Mouse (Mus musculus): ENCODE measurements at regions not wholly inside any gene's neighbourhood (a gene's known extent, or its start where the extent isn't known, plus 50 kb on each side); places are given as distances from the start of the nearest gene placed in this dataset.
"Not testable (repeated sequence)": the region's sequence is repeated elsewhere in the genome, so short reads cannot be mapped to it uniquely, and the experiment has no call there.

- H3K4me2 ChIP-seq: no peak overlapping the region
- no peak for ATAC-seq (replicated peaks; ENCODE audit: insufficient number of reproducible peaks, low FRiP score, low TSS enrichment)
- H3K9me3 ChIP-seq (replicated peaks; ENCODE audit: control insufficient read depth, low read length): no peaks in the 10 kb centered on the region
- no peaks in the 10 kb centered on the region for H3K27me3 ChIP-seq (ENCODE audit: control insufficient read depth, insufficient read depth, low read length)
- H3K27ac ChIP-seq (ENCODE audit: low read depth, low read length): no peak overlapping the region
- no peaks in the 10 kb centered on the region for H3K36me3 ChIP-seq (ENCODE audit: control insufficient read depth, insufficient read depth, low read length)
- H3K4me3 ChIP-seq (ENCODE audit: low read depth, low read length): no peak overlapping the region
- no peak overlapping the region for H3K9ac ChIP-seq (ENCODE audit: low read depth, low read length)
- H3K4me1 ChIP-seq (ENCODE audit: control insufficient read depth, insufficient read depth, low read length): no peaks in the 10 kb centered on the region
- WGBS (ENCODE audit: insufficient replicate concordance): 65% methylated on average over 8 of the region's 8 CpGs
These were observed 55.9 kb upstream of the Inpp4b start for GRCm38 (mm10) chr8:81286280-81287034.

GRCm38 (mm10) chr8:81260089-81260488 lies 82.3 kb upstream of the Inpp4b start:
- Histone ChIP-seq H3K27ac (ENCODE audit: low read depth, low read length) (no peak overlapping the region), H3K9me3 (replicated peaks; ENCODE audit: control insufficient read depth, low read length) (no peaks in the 10 kb centered on the region), H3K9ac (ENCODE audit: low read depth, low read length) (no peak overlapping the region), H3K4me1 (ENCODE audit: control insufficient read depth, insufficient read depth, low read length) (no peaks in the 10 kb centered on the region), H3K4me2 (no peak overlapping the region), H3K27me3 (ENCODE audit: control insufficient read depth, insufficient read depth, low read length) (no peaks in the 10 kb centered on the region), H3K4me3 (ENCODE audit: low read depth, low read length) (no peak overlapping the region), H3K36me3 (ENCODE audit: control insufficient read depth, insufficient read depth, low read length) (no peaks in the 10 kb centered on the region)
- no peak for ATAC-seq (replicated peaks; ENCODE audit: insufficient number of reproducible peaks, low FRiP score, low TSS enrichment)
- WGBS (ENCODE audit: insufficient replicate concordance): 70% methylated on average over 2 of the region's 2 CpGs

GRCm38 (mm10) chr8:81223872-81224271 lies 118.5 kb upstream of the Inpp4b start:
- 76% methylated on average over 3 of the region's 3 CpGs for WGBS (ENCODE audit: insufficient replicate concordance)
- Histone ChIP-seq H3K9me3 (replicated peaks; ENCODE audit: control insufficient read depth, low read length) (no peaks in the 10 kb centered on the region), H3K4me1 (ENCODE audit: control insufficient read depth, insufficient read depth, low read length) (no peaks in the 10 kb centered on the region), H3K4me2 (no peak overlapping the region), H3K9ac (ENCODE audit: low read depth, low read length) (no peak overlapping the region), H3K4me3 (ENCODE audit: low read depth, low read length) (no peak overlapping the region), H3K36me3 (ENCODE audit: control insufficient read depth, insufficient read depth, low read length) (no peaks in the 10 kb centered on the region), H3K27me3 (ENCODE audit: control insufficient read depth, insufficient read depth, low read length) (no peaks in the 10 kb centered on the region), H3K27ac (ENCODE audit: low read depth, low read length) (no peak overlapping the region)
- ATAC-seq (replicated peaks; ENCODE audit: insufficient number of reproducible peaks, low FRiP score, low TSS enrichment): no peak

GRCm38 (mm10) chr8:81187061-81187790 lies 155.1 kb upstream of the Inpp4b start:
- H3K9ac ChIP-seq (ENCODE audit: low read depth, low read length); H3K4me1 ChIP-seq (ENCODE audit: control insufficient read depth, insufficient read depth, low read length); H3K27me3 ChIP-seq (ENCODE audit: control insufficient read depth, insufficient read depth, low read length); H3K4me2 ChIP-seq; H3K27ac ChIP-seq (ENCODE audit: low read depth, low read length); H3K36me3 ChIP-seq (ENCODE audit: control insufficient read depth, insufficient read depth, low read length); H3K4me3 ChIP-seq (ENCODE audit: low read depth, low read length); H3K9me3 ChIP-seq (replicated peaks; ENCODE audit: control insufficient read depth, low read length); ATAC-seq (replicated peaks; ENCODE audit: insufficient number of reproducible peaks, low FRiP score, low TSS enrichment): not testable (repeated sequence)
- 77% methylated on average over 11 of the region's 11 CpGs for WGBS (ENCODE audit: insufficient replicate concordance)

- no peaks in the 10 kb centered on the region for H3K27me3 ChIP-seq (ENCODE audit: control insufficient read depth, insufficient read depth, low read length)
- no peaks in the 10 kb centered on the region for H3K4me1 ChIP-seq (ENCODE audit: control insufficient read depth, insufficient read depth, low read length)
- H3K4me2 ChIP-seq: no peak overlapping the region
- H3K9me3 ChIP-seq (replicated peaks; ENCODE audit: control insufficient read depth, low read length): no peaks in the 10 kb centered on the region
- no peak overlapping the region for H3K4me3 ChIP-seq (ENCODE audit: low read depth, low read length)
- H3K36me3 ChIP-seq (ENCODE audit: control insufficient read depth, insufficient read depth, low read length): no peaks in the 10 kb centered on the region
- no peak overlapping the region for H3K27ac ChIP-seq (ENCODE audit: low read depth, low read length)
- no peak for ATAC-seq (replicated peaks; ENCODE audit: insufficient number of reproducible peaks, low FRiP score, low TSS enrichment)
- no peak overlapping the region for H3K9ac ChIP-seq (ENCODE audit: low read depth, low read length)
- 55% methylated on average over 1 of the region's 1 CpGs for WGBS (ENCODE audit: insufficient replicate concordance)
These were observed 160.8 kb upstream of the Usp38 start for GRCm38 (mm10) chr8:81175537-81175936.

GRCm38 (mm10) chr8:81147239-81147638 lies 132.5 kb upstream of the Usp38 start:
- H3K27me3 ChIP-seq (ENCODE audit: control insufficient read depth, insufficient read depth, low read length): no peaks in the 10 kb centered on the region
- no peak overlapping the region for H3K27ac ChIP-seq (ENCODE audit: low read depth, low read length)
- H3K36me3 ChIP-seq (ENCODE audit: control insufficient read depth, insufficient read depth, low read length): no peaks in the 10 kb centered on the region
- no peak for ATAC-seq (replicated peaks; ENCODE audit: insufficient number of reproducible peaks, low FRiP score, low TSS enrichment)
- no peak overlapping the region for H3K4me3 ChIP-seq (ENCODE audit: low read depth, low read length)
- no peak overlapping the region for H3K9ac ChIP-seq (ENCODE audit: low read depth, low read length)
- H3K4me1 ChIP-seq (ENCODE audit: control insufficient read depth, insufficient read depth, low read length): no peaks in the 10 kb centered on the region
- H3K9me3 ChIP-seq (replicated peaks; ENCODE audit: control insufficient read depth, low read length): no peaks in the 10 kb centered on the region
- H3K4me2 ChIP-seq: no peak overlapping the region
- 71% methylated on average over 3 of the region's 3 CpGs for WGBS (ENCODE audit: insufficient replicate concordance)

- Histone ChIP-seq H3K27me3 (ENCODE audit: control insufficient read depth, insufficient read depth, low read length) (no peaks in the 10 kb centered on the region), H3K4me2 (no peak overlapping the region), H3K4me1 (ENCODE audit: control insufficient read depth, insufficient read depth, low read length) (no peaks in the 10 kb centered on the region), H3K9me3 (replicated peaks; ENCODE audit: control insufficient read depth, low read length) (no peaks in the 10 kb centered on the region), H3K9ac (ENCODE audit: low read depth, low read length) (no peak overlapping the region), H3K4me3 (ENCODE audit: low read depth, low read length) (no peak overlapping the region), H3K27ac (ENCODE audit: low read depth, low read length) (no peak overlapping the region), H3K36me3 (ENCODE audit: control insufficient read depth, insufficient read depth, low read length) (no peaks in the 10 kb centered on the region)
- WGBS (ENCODE audit: insufficient replicate concordance): 33% methylated on average over 4 of the region's 4 CpGs
- ATAC-seq (replicated peaks; ENCODE audit: insufficient number of reproducible peaks, low FRiP score, low TSS enrichment): no peak
These were observed 92.2 kb upstream of the Usp38 start for GRCm38 (mm10) chr8:81106763-81107509.

- Histone ChIP-seq H3K4me2 (no peak overlapping the region), H3K36me3 (ENCODE audit: control insufficient read depth, insufficient read depth, low read length) (no peaks in the 10 kb centered on the region), H3K4me1 (ENCODE audit: control insufficient read depth, insufficient read depth, low read length) (no peaks in the 10 kb centered on the region), H3K27ac (ENCODE audit: low read depth, low read length) (no peak overlapping the region), H3K9me3 (replicated peaks; ENCODE audit: control insufficient read depth, low read length) (no peaks in the 10 kb centered on the region), H3K4me3 (ENCODE audit: low read depth, low read length) (no peak overlapping the region), H3K9ac (ENCODE audit: low read depth, low read length) (no peak overlapping the region), H3K27me3 (ENCODE audit: control insufficient read depth, insufficient read depth, low read length) (no peaks in the 10 kb centered on the region)
- ATAC-seq (replicated peaks; ENCODE audit: insufficient number of reproducible peaks, low FRiP score, low TSS enrichment): no peak
- 51% methylated on average over 2 of the region's 2 CpGs for WGBS (ENCODE audit: insufficient replicate concordance)
These were observed 84.2 kb upstream of the Usp38 start for GRCm38 (mm10) chr8:81098963-81099362.
